ENCODE assay signal across 20 mouse cellular contexts in the genomic region with DNA sequence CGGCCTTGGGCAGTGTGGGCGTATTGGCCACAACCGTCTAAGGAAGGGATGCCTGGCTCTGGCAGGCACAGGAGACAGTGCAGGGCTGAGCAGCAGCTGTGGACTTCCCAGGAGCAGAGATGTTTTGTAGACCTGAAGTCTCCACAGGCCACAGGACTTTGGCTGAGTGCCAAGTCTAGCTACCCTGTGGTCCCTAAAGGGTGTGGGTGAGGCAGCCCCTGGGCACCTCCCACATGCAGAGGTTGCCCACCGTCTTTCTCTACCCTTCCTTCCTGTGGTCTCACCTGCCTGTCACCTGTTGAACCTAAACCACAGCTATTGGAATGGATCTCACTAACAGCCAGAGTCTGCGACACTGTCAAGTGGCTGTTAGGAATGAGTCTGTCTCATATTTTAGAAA. TPM values are rescaled to one million over a fixed set of nuclear protein-coding genes. Genes with fewer than 3 reads are reported as not detected.
DNase-seq lines count a peak whose midpoint lies in the region; ATAC-seq and TF ChIP-seq lines count a peak whose summit lies in the region.
"Had no signal": no experiment of that assay in that cellular context is flagged by ENCODE, and none has a peak within 500 bp of the region (broad histone marks: within the 10 kb centered on the region; RNA-seq: fewer than 3 reads in every experiment).

No protein-coding gene starts in this region.

- H3K27ac ChIP-seq in ES-E14 (ENCODE audit: insufficient read depth, low read depth, low read length, poor library complexity, severe bottlenecking) = peak overlapping the region; percentile 11; the same call in 1 of the 2 replicates
- H3K27ac ChIP-seq: forebrain, embryonic 13.5 days; hindbrain, embryonic 10.5 days; limb, embryonic 10.5 days had no signal

- peak; percentile 39 for DNase-seq in kidney, postnatal 10 days
- no peak for DNase-seq in kidney, postnatal 14 days
- peak; percentile 80 for DNase-seq in CD4-positive helper T cell, adult 2 months (ENCODE audit: low read depth, low spot score)
- DNase-seq in ES-E14 (ENCODE audit: low read depth, low spot score) = no peak
- DNase-seq in naive thymus-derived CD4-positive, alpha-beta T cell, adult 2 months (ENCODE audit: low read depth) = peak; percentile 64
- no peak for DNase-seq in testis, postnatal 10 days (ENCODE audit: low spot score)
- DNase-seq in layer of hippocampus, postnatal 25 days (ENCODE audit: extremely low spot score in 1 of 2, low spot score in 1 of 2) = no peak
- DNase-seq: adrenal gland, postnatal 36 days; cerebellum, adult 11-12 months; gastrocnemius, postnatal 14 days; kidney, adult 2 months; liver, postnatal 0 days; lung, postnatal 10 days; retina, postnatal 1 day; right cerebral cortex, postnatal 4 days had no signal

- in situ Hi-C loops in ES-E14 (cut with MboI; ENCODE audit: low sequenced_read_pairs in 2 of 2, unreplicated experiment in 2 of 2) = no loop called here

- H3K9me3 ChIP-seq in ES-E14 (ENCODE audit: control insufficient read depth, insufficient read depth, low read depth, low read length) = no peaks in the 10 kb centered on the region
- H3K9me3 ChIP-seq: forebrain, embryonic 13.5 days; hindbrain, embryonic 10.5 days; limb, embryonic 10.5 days had no signal

- H3K36me3 ChIP-seq in ES-E14 (ENCODE audit: control insufficient read depth, insufficient read depth, low read length, poor library complexity, severe bottlenecking) = peaks cover 3% of the 10 kb centered on the region; the same call in 1 of the 2 replicates
- H3K36me3 ChIP-seq: limb, embryonic 10.5 days had no signal

- ATAC-seq in megakaryocyte, adult 5-6 weeks (ENCODE audit: poor library complexity, severe bottlenecking) = no peak
- ATAC-seq: forebrain, embryonic 13.5 days; liver, postnatal 0 days; midbrain, embryonic 16.5 days had no signal

- no peak overlapping the region for H3K4me3 ChIP-seq in ES-E14 (ENCODE audit: insufficient read depth in 1 of 2, low read depth in 1 of 2, low read length in 2 of 2, poor library complexity in 1 of 2, severe bottlenecking in 1 of 2)
- H3K4me3 ChIP-seq: forebrain, embryonic 13.5 days; hindbrain, embryonic 10.5 days; limb, embryonic 10.5 days had no signal

- peaks cover 17 to 37% of the 10 kb centered on the region in 2 experiments for H3K4me1 ChIP-seq in ES-E14 (ENCODE audit: control insufficient read depth in 2 of 2, insufficient read depth in 2 of 2, low read length in 2 of 2, poor library complexity in 1 of 2)

- no peak overlapping the region for H3K9ac ChIP-seq in ES-E14 (ENCODE audit: insufficient read depth, low read depth, low read length, poor library complexity, severe bottlenecking)
- H3K9ac ChIP-seq: forebrain, embryonic 13.5 days; liver, postnatal 0 days had no signal

TF ChIP-seq in ES-E14, 5 proteins besides CTCF, POLR2A, EP300 and RAD21:
- no peak for TF ChIP-seq MAFK (IDR thresholded peaks at IDR 0.05; ENCODE audit: insufficient read depth, low read depth, low read length)
- TF ChIP-seq HCFC1 (IDR thresholded peaks at IDR 0.05; ENCODE audit: borderline replicate concordance, insufficient read depth, low read length) = no peak
- TF ChIP-seq ZNF384 (IDR thresholded peaks at IDR 0.05; ENCODE audit: low read depth, low read length) = no peak
- no peak for TF ChIP-seq CHD2 (IDR thresholded peaks at IDR 0.05; ENCODE audit: low read depth, low read length)
- TF ChIP-seq ZC3H11A (IDR thresholded peaks at IDR 0.05; ENCODE audit: borderline replicate concordance, low read depth, low read length) = no peak

RNA-seq across cellular contexts. Expression of gene Ppp2r5c, which starts 59.1 kb away (rescaled TPM):
- total RNA-seq in ES-E14 (2012; rRNA removed) = 62.1 and 83.4 TPM in 2 replicates
- 164 and 178 TPM in 2 replicates for total RNA-seq in megakaryocyte, adult 5-6 weeks (2015)
- 293 and 306 TPM in 2 replicates for total RNA-seq in megakaryocyte, adult 5-6 weeks (2017)
- total RNA-seq in layer of hippocampus, postnatal 25 days (2021) = 100 to 1,000 TPM; 242 to 246 TPM

Comparison
In these comparisons a context has a peak if more than half of its experiments do, and no peak if none do; other contexts are left out.
1. DNase-seq: peak in kidney, postnatal 10 days (single experiment), CD4-positive helper T cell, adult 2 months (single experiment) and naive thymus-derived CD4-positive, alpha-beta T cell, adult 2 months (single experiment); none in kidney, postnatal 14 days (single experiment), ES-E14 (single experiment), testis, postnatal 10 days (single experiment) and layer of hippocampus, postnatal 25 days (0 of 2).